Mouse (Mus musculus) midbrain, embryonic 14.5 days (tissue): ENCODE measurements around the gene 4930402F06Rik. TPM values are rescaled to one million over a fixed set of nuclear protein-coding genes. Genes with fewer than 3 reads are reported as not detected.

Source experiments
- ATAC-seq: fragments of 200-750 bp; cut with Nextera tagmentation; 2 replicates; pipeline ENCODE4 v1.8.0; 2017; ENCODE audit warnings: moderate number of reproducible peaks, moderate library complexity; ENCODE audit not compliant: low FRiP score, low TSS enrichment
- DNase-seq: peaks from one replicate; pipeline ENCODE4 v3.0.0-alpha.2; 2015
- H3K27ac ChIP-seq: fragments of 300-500 bp; sonication (generic); replicated peaks from 2 replicates; pipeline ENCODE4 v1.5.1; 2014; ENCODE audit warnings: mild to moderate bottlenecking, low read depth, low read length, moderate library complexity
- H3K27me3 ChIP-seq: fragments of 300-500 bp; sonication (generic); 2 replicates; pipeline ENCODE4 v1.6.1; 2014; ENCODE audit warnings: low read length, control low read depth, mixed read lengths; ENCODE audit not compliant: control insufficient read depth, insufficient read depth
- H3K36me3 ChIP-seq: fragments of 300-500 bp; sonication (generic); 2 replicates; pipeline ENCODE4 v1.6.1; 2014; ENCODE audit warnings: low read length, control low read depth; ENCODE audit not compliant: control insufficient read depth, insufficient read depth
- H3K4me1 ChIP-seq: fragments of 300-500 bp; sonication (generic); 2 replicates; pipeline ENCODE4 v1.6.1; 2014; ENCODE audit warnings: mild to moderate bottlenecking, antibody characterized with exemption, low read length, control low read depth; ENCODE audit not compliant: control insufficient read depth, insufficient read depth
- H3K4me2 ChIP-seq: fragments of 300-500 bp; sonication (generic); 2 replicates; pipeline ENCODE4 v1.6.1; 2014; ENCODE audit warnings: mild to moderate bottlenecking, low read length, moderate library complexity
- H3K4me3 ChIP-seq: fragments of 300-500 bp; sonication (generic); replicated peaks from 2 replicates; pipeline ENCODE4 v1.5.1; 2014; ENCODE audit warnings: low read depth, low read length
- H3K9ac ChIP-seq: fragments of 300-500 bp; sonication (generic); replicated peaks from 2 replicates; pipeline ENCODE4 v1.6.1; 2014; ENCODE audit warnings: mild to moderate bottlenecking, low read length, moderate library complexity
- H3K9me3 ChIP-seq: fragments of 300-500 bp; sonication (generic); 2 replicates; pipeline ENCODE4 v1.6.1; 2016; ENCODE audit warnings: low read length, control low read depth, mixed read lengths; ENCODE audit not compliant: control insufficient read depth
- WGBS: fragments of 180-500 bp; shearing (Covaris S2); extraction: QIAGEN DNeasy Blood & Tissue Kit; methylation state at CpG from one replicate; pipeline ENCODE4 v1.1.7; 2014; 5-methylcytosine and 5-hydroxymethylcytosine counted together
- polyA plus RNA-seq: library from polyadenylated mRNA; unstranded; fragments of >200 nt; fragmentation: Nextera tagmentation; extraction: Ambion mirVana; gene quantifications from 2 replicates; pipeline ENCODE4 v1.2.1, GENCODE M21; 2014

The 4930402F06Rik gene
- polyA plus RNA-seq, 1 experiment from 2014 or later: not detected

DNA sequence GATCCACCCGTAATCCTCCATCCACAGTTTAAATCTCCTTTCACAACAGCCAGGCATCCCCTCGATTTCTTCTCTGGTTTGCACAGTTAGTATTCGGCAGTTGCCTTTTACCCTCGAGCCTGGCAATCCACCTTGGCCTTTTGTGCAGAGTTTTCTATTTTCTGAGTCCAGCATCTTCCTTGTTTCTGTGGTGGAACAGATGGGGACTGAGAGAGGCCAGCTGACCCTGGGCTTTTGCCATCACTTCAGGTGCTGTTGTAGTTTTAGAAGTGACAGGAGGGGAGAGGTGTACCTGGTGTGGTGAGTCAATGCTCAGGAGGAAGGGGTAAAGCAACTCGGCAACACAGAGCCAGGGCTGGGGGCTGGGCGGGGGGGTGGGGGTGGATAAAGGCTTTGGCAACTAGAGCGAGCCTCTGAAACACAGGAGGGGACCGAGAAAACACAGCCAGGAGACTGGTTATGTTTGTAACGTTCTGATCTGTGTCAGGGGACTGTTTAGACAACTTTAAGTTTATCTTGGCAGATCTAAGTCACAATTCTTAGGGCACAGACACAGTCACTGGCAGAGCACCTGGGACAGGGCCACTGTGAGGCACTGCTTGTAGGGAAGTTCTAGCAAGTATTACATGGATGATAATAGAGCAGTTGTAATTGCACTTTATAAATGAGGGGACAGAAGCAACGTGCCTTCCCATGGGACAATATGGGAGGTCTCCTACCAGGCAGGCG lies 68.7 kb downstream of the 4930402F06Rik start:
- Histone ChIP-seq H3K9ac (no peak overlapping the region), H3K9me3 (no peaks in the 10 kb centered on the region), H3K27ac (no peak overlapping the region), H3K36me3 (no peaks in the 10 kb centered on the region), H3K4me1 (peaks cover 5% of the 10 kb centered on the region; the same call in 1 of the 2 replicates), H3K4me2 (no peak overlapping the region), H3K27me3 (no peaks in the 10 kb centered on the region), H3K4me3 (no peak overlapping the region)
- DNase-seq (no peak), ATAC-seq (no peak)
- WGBS: 30% methylated on average over 11 of the region's 11 CpGs

GRCm38 (mm10) chr2:35327583-35327982 lies 69.4 kb downstream of the 4930402F06Rik start:
- Histone ChIP-seq H3K9ac (no peak overlapping the region), H3K36me3 (no peaks in the 10 kb centered on the region), H3K9me3 (no peaks in the 10 kb centered on the region), H3K4me2 (no peak overlapping the region), H3K27ac (no peak overlapping the region), H3K27me3 (no peaks in the 10 kb centered on the region), H3K4me1 (peaks cover 5% of the 10 kb centered on the region; the same call in 1 of the 2 replicates), H3K4me3 (no peak overlapping the region)
- 67% methylated on average over 10 of the region's 10 CpGs for WGBS
- no peak for ATAC-seq
- no peak for DNase-seq

DNA sequence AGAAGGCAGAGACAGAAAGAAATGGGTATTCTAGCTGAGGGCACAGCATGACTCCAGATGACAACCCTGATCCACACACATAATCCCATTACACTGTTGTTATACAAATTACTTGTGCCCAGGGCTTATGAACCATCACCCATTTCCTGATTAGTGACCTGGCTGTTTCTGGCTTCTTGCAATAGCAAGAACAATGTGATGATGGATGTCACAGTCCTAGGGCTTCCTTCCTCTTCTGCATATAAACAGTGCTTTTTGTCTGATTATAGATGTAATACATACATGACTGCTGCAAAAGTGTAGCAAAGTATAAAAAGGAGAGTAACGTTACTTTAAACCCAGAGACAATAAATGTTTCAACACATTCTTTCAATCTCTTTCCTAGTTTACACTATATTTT lies 70.0 kb downstream of the 4930402F06Rik start:
- WGBS: 35% methylated on average over 1 of the region's 1 CpGs
- no peak overlapping the region for H3K4me3 ChIP-seq
- H3K36me3 ChIP-seq: no peaks in the 10 kb centered on the region
- DNase-seq: peak; percentile 21
- no peaks in the 10 kb centered on the region for H3K9me3 ChIP-seq
- no peak overlapping the region for H3K27ac ChIP-seq
- no peak overlapping the region for H3K9ac ChIP-seq
- ATAC-seq: no peak
- H3K27me3 ChIP-seq: no peaks in the 10 kb centered on the region
- no peak overlapping the region for H3K4me2 ChIP-seq
- peaks cover 5% of the 10 kb centered on the region; the same call in 1 of the 2 replicates for H3K4me1 ChIP-seq

GRCm38 (mm10) chr2:35325930-35326329 lies 71.0 kb downstream of the 4930402F06Rik start:
- no peak for DNase-seq
- H3K9me3 ChIP-seq: no peaks in the 10 kb centered on the region
- WGBS: 73% methylated on average over 10 of the region's 10 CpGs
- H3K4me1 ChIP-seq: peaks cover 5% of the 10 kb centered on the region; the same call in 1 of the 2 replicates
- no peak overlapping the region for H3K4me2 ChIP-seq
- no peak overlapping the region for H3K27ac ChIP-seq
- no peak overlapping the region for H3K9ac ChIP-seq
- no peak for ATAC-seq
- no peaks in the 10 kb centered on the region for H3K27me3 ChIP-seq
- no peaks in the 10 kb centered on the region for H3K36me3 ChIP-seq
- no peak overlapping the region for H3K4me3 ChIP-seq

Other genes starting within 250 kb of the 4930402F06Rik start
- 401 and 415 TPM in 2 replicates for gene Rab14, start 196.1 kb downstream of the 4930402F06Rik start, polyA plus RNA-seq
- 8.8 and 18.9 TPM in 2 replicates for gene Gsn, start 140.8 kb downstream of the 4930402F06Rik start, polyA plus RNA-seq
- gene Stom, start 60.2 kb downstream of the 4930402F06Rik start, polyA plus RNA-seq: 7.2 and 11.2 TPM in 2 replicates
- gene 4930568D16Rik, start 29.4 kb downstream of the 4930402F06Rik start, polyA plus RNA-seq: not detected in 2 replicates
- 2.8 and 5.6 TPM in 2 replicates for gene Ggta1, start 66.1 kb upstream of the 4930402F06Rik start, polyA plus RNA-seq
- gene Dab2ip, start 161.1 kb upstream of the 4930402F06Rik start, polyA plus RNA-seq: 46.4 and 50.6 TPM in 2 replicates